Mouse (Mus musculus) spleen, adult 18-20 months (tissue): ENCODE results near the gene Grb7.
A peak's percentile ranks its signal among the peaks of the same experiment; 100 is the strongest.

ENCODE experiments used
- DNase-seq, 2 experiments: peaks; one replicate each; pipeline ENCODE4 v3.0.0; 2022; ENCODE audit warnings: mixed read lengths in 2 of 2

Grb7 gene

DNA sequence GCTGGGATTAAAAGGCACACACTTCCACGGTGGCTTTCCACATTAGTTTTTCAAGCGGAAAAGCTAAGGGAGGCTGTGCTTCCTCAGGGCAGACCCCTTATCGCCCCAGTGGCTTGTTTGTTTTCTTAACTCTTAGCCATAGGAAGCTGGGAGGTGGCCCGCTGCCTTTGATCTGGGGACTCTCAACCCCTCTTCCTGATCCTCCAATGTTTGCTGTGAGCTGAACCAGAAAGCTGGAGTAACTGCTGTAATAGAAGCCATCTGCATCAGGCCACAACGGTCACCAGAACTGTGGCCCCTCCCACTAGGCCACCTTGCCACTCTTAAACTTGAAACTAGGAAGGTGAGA, at the start of gene Grb7:
Grb7 (plus strand) TSS at position 182 of the 349 bp plus-strand sequence.
- DNase-seq, result no peak

DNA sequence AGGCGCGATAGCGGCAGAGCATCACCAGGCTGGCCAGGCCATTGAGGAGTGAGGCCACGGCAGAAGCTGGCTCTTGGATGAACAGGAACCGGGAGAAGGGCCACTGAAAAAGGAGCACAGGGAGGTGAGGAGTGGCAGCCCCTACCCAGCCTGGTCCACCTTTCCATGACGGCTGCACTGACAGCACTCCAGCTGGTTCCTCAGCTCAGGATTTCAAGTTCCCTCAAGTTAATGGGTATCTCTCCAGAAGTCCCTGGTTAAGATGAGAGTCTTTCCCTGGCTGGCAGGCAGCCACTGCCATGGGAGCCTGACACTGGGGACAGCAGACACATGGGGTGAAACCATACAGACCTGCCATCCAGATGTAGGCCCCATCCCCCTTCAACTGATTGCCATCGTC, 48.2 kb upstream of the Grb7 start:
- DNase-seq, result no peak

DNA sequence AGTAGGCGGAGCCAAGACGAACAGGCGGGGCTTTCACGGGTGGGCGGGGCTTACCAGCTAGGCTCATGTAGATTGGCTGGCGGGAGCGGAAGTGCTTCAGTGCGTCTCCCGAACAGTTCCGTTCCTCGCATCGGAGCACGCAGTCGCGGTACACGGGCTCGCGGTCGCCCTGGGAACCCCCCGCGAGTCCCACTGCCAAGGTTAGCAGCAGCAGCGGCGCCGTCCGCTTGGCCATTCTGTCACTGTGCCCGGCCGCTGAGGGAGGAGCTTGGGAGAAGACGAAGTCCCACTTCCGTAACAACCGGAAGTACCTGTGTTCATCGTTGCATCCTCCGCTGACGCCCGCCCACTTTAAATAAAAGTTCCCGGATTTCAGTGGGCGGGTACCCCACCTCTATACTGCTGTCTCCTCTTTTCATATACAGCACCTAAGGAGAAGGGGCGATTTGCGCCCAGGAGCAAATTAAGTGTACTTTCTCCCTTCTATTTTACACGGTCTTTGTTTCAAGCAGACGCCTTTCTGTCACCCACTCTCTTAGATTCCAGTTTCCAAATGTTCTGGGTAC, 46.0 kb upstream of the Grb7 start, which contains the start of gene Pgap3:
Pgap3 (minus strand) TSS at position 330 of the 566 bp plus-strand sequence.
- DNase-seq, result peak; percentile 82 to 85

DNA sequence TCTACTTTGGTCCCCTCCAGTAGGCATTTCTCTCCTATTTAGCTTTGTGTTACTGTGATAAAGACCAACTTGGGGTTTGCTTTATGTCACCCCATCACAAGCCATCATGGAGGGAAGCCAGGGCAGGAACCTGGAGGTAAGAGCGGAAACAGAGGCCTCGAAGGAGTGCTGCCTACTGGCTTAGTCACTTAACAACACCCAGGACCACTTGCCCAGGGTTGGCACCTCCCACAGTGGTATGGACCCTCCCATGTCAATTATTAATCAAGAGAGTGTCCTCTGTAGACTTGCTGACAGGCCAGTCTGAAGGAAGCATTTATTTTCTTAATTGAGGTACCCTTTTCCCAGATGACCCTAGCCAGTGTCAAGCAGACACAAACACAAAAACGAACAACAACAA, 45.4 kb upstream of the Grb7 start:
- DNase-seq, result no peak

DNA sequence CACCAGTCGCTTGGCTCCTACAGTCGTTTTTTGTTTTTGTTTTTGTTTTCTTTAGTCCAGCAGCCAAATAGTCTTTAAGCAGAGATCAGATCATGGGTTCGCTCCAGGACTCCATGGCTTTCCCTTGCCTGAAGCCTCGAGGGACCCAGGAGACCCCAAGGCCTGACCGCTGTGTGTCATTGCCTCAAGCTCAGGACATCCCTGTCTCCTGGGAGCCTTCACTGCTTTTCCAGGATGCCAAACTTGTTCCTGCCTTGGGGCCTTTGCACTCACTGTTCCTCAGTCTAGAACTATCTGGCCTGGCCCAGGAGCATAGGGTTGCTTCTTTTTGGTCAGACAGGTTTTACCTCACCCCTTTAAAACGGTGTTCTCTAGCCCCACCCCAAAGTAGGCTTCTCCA, 39.6 kb upstream of the Grb7 start:
- no peak for DNase-seq

DNA sequence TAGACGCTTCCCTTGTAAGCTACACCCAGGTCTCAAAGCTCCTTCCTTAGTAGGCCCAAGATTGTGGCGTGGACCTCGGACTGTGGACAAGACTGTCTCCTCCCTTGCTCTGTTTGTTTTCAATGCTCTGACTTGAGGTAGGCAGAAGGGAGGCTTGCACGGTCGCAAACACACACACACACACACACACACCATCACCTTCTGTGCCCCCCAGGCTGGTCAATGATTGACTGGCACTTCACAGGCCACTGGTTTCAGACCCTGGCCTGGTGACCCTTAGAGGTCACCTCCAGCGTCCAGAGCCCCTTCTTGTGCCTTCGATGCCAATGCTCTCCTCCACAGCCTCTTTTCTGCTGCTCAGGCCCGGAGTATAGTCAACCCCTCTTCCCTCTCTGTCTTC, 37.3 kb upstream of the Grb7 start:
- DNase-seq, result no peak

DNA sequence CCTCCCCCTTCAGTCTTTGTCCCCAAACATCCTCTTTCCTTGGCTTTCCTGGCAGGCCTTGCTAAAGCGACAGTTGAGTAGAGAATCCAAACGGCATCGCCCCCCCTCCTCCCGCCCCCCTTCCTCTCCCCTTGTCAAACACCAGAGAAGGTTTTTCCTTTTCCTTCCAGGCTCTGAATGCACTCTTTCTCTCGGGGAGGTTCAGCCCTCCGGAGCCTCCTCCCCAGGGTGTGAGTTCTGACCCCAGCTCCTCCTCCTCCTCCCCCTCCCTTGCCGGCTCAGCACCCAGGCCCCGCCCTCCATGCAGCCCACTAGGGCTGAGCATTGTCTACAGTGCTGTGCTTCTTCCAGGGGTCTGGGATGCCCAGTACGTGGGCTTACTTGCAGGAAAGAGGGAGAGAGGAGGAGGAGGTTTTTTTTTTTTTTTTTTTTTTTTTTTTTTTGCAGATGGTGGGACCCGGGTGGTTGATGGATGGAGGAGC, 36.8 kb upstream of the Grb7 start:
- DNase-seq, result no peak

DNA sequence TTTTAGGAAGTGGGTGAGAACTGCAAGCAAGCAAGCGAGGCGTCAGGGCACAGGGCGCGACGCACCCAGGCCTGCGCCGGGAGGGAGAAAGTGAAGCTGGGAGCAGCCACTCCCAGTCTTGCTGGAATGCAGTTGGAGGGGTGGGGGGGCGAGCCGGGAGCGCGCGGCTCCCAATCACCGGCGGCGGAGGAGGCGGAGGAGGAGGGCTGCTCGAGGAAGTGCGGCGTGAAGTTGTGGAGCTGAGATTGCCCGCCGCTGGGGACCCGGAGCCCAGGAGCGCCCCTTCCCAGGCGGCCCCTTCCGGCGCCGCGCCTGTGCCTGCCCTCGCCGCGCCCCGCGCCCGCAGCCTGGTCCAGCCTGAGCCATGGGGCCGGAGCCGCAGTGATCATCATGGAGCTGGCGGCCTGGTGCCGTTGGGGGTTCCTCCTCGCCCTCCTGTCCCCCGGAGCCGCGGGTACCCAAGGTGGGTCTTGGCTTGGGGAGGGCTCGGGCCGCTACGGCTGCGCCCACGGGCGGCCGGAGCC, 33.9 kb upstream of the Grb7 start, which contains the start of gene Erbb2:
Erbb2 (plus strand) TSS at position 198 of the 524 bp plus-strand sequence.
- DNase-seq, result peak in 1 of 2 experiments; percentile 19

DNA sequence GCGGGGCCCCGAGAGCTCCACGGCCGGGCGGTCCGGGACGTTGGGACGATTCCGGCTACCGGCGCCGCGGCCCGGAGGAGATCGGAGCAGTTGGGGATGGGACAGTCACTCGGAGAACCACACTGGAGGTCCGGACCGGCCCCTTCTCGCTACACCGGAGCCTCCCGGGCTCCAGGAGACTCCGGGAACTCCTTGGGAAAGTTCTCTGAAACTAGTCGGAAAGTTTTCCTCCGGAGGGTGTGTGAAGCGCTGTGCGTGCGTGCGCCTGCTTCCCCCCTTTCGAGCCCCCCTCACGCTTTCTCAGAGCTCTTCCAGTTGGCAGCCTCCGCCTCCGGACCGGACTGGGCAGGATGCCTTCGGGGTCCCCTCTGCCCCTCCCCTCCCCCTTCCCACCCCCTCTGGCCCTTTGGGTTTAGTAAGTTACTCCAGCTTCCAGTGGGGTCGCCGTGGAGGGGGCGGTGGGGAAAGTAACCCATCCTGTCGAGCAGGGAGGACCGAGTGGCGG, 33.3 kb upstream of the Grb7 start:
- DNase-seq, result no peak

DNA sequence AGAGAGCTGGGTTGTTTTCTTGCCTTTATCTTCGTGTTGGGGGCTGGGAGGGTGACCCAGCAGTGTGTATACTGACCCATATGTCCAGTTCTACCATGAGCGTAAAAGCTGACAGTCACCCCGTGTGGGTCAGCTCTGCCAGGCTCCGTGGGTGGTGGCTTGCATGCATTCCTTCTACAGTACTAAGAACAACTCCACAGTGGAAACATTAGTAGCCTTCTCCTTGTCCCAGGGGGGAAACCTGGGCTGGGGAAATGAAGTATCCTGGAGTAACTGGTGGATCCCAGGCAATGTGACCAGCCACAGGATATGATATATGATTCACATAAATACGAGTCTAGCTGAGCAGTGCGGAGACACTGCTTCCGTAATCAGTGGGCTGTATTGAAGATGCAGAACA, 32.5 kb upstream of the Grb7 start:
- no peak for DNase-seq

DNA sequence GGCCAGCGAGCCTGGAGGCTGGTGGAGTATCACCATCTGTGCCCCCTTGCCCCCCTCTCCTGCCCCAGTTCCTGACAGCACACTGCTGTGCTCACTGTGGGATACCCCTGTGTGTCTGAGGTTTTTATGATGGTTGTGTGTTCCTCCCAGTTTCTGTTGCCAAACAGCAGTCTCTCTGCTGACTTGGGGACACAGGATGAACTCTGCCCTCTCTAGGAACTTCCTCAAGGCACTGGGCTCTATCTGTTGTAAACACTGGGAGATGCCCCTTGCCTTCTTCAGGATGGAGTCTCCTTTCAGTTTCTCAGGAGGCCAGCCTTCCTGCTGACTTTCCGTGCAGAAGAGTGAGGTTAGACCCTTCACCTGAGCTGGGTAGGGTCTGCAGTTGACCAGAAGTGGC, 32.0 kb upstream of the Grb7 start:
- DNase-seq, result no peak

DNA sequence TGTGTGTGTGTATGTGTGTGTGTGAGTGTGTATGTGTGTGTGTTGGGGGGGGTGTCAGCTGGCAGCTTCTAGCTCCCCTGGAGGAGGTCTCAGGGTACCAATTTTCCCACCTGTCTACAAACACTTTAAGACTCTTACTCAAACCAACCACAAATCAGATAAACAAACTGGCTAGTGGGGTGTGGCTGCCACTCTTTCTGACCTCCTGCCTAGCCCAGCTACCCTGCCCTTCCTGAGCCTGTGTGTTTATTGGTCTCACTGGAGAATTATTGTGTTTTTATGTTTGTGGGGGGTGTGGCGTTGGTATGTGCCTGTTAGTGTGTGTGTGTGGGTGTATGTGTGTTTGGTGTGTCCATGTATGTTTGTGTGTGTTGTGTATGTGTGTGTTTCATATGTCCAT, 29.1 kb upstream of the Grb7 start:
- no peak for DNase-seq

DNA sequence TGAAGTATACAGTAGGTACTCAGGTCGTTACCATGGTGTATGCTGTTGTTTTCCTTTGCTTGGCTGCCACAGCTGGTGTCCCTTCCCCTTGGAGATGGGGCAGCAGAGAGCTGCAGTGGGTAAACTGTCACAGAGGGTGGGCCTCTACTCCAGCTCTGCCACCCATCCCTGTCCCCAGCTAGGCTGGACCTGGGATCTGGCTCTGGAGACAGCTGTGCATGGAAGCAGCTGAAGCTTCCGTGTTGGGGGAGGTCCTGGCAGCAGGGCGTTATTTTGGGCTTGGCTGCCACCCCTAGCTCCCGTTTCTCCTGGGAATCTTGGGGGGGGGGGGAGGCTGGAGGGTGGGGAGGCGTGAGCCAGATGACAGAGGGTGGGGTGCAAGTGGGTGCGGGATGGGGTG, 27.9 kb upstream of the Grb7 start:
- no peak for DNase-seq

DNA sequence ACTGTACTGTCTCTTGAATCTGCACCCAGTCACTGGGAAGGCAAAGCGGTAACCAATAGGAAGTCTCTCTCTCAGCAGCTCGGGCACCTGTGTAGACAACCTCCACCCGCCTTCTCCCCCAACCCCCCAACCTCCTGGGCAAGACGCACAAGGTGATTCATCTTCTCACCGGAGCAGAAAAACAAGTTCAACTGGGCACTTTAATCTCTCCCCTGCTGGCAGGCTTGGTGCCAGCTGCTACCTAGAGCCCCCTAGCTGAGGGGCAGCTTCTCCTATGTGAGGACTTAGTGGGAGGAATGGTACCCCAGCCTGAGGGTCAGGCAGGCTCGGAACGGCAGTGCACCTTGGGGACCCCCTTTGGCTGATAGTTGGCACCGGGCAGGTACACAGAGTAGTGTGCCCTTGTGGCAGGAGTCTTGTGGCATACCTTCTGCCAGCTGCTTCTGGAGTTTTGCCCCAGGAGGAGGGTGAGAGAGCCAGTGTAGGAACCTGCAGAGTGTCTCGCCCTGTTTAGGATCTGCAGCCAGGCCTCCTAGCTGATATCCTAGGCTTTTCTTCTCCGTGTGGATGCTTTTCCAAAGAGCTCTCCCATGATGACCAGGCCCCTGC, 27.2 kb upstream of the Grb7 start:
- no peak for DNase-seq

DNA sequence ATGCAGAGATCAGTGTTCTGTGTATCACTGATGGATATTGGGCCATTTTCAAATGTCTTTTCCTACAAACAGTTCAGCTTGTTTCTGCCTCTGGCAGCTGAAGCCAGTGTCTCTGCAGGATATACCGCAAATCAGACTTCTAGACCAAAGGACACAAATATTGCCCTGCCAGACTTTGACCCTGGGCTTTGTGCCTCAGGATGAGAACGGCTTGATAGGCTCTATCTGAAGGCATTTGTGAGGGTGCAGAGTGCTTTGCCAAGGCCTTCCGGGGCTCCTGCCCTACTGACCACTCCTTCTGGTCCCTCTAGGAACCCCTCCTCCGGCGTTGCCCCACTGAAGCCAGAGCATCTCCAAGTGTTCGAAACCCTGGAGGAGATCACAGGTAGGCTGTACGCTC, 19.6 kb upstream of the Grb7 start:
- no peak for DNase-seq

DNA sequence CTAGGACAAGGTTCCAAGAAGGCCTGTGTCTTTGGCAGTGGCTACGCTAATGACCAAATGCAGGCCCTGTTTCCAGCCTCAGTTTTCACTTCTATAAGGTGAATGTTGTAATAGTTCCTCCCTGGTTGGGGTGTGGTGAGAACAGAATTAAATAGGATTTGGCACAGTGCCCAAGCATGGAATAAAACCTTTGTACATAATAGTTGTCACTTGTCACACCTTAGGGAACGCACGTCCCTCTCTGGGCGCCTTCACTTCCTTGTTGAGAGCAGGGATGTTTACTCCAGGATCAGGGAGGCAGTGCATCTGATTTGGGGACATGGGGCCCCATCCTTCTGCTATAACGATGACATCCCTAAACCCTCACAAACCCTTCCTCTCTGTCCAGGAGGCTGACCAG, 17.8 kb upstream of the Grb7 start:
- no peak for DNase-seq

DNA sequence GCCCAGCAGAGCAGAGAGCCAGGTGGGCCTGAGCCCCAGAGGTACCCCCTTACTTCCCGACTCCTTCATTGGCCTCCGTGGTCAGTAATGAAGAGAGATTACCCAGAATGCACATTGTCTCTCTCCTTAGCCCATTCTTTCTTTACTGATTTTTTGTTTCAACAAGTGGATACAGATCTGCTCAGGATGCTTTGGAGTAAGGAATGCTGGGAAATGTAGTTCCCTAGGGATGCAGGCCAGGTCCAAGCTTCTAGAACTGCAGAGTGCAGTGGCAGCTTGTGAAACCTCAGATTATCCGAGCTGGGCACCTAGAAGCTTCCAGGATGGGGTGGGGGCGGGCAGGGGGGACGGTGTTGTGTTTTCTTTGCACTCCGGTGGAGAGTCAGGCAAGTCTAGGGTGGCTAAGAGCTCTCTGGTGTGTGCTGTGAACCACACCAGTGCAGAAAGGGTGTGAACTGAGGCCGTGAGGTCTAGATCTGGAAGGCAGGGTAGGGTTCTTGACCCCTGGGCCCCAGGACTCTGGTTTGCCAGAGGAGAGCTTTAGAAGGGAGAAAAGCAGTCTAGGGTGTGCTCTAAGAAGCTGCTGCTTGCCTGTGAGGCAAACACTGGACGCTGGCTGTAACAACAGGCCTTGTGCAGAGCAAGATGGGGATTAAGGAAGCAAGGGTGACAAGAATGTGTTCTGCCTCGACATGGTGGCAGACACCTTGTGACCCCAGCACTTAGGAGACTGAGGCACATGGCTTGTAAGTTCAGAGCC, 14.3 kb upstream of the Grb7 start:
- DNase-seq, result no peak

DNA sequence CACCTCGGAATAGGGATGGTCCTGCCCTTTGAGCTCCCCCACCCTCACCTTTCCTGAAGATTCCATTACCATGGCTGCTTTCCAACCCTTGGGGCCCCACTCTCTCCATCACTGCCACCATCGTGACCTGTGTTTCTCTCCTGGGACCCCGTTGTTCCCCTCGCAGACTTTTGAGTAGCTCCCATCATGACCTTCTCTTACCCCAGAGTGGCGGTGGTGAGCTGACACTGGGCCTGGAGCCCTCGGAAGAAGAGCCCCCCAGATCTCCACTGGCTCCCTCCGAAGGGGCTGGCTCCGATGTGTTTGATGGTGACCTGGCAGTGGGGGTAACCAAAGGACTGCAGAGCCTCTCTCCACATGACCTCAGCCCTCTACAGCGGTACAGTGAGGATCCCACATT, 10.5 kb upstream of the Grb7 start:
- no peak for DNase-seq

DNA sequence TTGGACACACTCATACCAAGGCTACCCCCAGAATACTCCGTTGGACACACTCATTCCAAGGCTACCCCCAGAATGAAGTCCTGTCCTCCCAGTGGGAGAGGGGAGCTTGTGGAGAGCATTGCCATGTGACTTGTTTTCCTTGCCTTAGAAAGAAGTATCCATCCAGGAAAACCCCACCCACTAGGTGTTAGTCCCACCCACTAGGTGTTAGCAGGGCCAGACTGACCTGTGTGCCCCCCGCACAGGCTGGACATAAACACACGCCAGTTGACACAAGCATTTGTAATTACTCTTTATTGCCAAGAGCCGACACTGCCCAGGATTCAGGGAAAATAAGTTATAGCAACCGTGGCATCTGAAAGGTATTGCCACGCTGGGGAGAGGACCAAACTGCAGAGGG, 8.8 kb upstream of the Grb7 start:
- no peak for DNase-seq

DNA sequence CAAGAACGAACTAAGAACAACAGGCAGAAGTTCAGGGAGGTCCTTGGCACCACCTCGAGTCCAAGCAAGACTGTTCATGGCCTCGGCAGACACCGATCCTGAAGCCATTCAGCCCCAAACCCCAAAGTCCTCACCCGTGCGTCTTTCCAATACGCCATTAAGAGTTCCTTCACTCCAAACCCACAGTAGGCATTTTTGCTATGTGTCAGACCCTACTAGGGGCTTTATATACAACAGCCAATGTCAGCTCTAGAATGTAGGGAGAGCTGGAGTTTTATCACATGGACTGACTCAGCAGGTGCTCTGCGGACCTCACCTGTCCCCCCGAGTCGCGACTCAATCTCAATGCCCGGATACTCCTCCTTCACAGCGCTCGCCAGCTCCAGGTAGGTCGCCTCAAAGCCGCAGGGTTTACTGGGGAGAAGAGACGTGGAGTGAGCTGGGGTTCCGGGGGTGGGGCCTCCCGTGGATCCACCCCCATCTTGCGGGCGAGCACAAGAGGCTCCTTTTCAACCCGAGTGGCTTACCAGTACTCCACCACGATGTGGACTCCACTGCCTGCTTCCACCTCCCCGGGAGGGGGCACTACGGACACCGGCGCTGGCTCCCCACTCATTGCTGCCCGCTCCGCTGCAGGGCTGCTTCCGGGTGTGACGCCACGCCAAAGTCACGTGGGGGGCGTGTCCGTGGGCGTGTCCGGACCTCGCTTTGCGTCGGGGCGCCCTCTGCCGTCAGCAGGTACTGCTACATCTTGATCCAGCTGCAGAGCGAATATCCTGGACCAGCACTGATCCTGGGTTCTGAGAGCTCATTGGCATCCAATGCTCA, 7.6 kb upstream of the Grb7 start, which contains the start of gene Mien1:
Mien1 (minus strand) TSS at position 661 of the 828 bp plus-strand sequence.
- DNase-seq, result peak; percentile 88 to 98

DNA sequence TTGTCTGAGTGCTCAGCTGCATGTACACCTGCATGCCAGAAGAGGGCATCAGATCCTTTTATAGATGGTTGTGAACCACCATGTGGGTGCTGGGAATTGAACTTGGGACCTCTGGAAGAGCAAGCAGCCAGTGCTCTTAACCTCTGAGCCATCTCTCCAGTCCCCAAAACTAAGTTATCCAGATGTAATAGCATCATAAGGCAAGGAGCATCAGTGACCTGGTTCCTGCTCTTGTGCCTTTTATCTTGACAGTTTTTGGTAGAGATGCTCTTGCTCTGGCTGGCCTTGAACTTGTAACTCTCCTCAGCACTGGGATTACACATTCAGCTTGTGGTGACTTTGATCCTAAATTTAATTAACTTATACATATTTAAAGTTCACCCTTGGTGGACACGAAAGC, 2.5 kb upstream of the Grb7 start:
- DNase-seq, result no peak

DNA sequence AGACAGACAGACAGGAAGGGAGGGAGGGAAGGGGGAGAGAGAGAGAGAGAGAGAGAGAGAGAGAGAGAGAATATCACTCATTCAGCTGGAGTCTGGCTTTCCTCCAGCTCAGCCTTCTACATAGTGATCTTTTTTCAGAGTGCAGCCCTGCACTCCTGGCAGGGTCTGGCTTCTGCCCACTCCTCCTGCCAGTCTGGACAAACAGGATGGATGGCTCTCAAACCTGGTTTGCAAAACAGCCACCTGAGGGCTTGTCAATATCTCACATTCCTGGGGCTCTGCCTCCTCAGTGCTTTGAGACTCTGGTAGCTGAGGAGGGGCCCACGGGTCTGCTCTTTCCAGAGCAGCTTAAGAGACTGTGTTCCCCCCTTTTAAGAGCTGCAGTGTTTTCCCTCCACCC, 956 bp upstream of the Grb7 start:
- DNase-seq, result no peak

DNA sequence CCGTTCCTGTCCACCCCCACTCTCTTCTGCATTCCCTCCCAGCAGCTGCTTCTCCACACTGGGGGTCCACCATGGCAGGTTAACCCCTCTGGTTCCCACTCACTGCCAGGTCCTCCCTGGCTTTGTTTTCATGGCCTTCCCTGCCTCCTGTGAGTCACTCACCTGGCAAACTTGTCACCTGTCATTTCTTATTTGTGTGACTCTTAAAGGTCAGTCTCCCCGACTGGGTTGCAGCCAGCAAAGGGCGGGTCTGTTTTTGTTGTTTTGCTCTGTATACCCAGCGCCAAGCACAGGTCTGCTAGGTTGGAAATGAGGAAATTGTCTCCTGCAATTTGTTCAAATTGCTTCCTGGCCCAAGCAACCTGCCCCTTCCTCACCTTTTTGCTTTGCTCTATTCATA, 515 bp upstream of the Grb7 start:
- no peak for DNase-seq
